ENCODE assay signal across 18 mouse cellular contexts in genomic region chr1:135771573-135771970, GRCm38 (mm10). TPM values are rescaled to one million over a fixed set of nuclear protein-coding genes. Genes with fewer than 3 reads are reported as not detected.
DNase-seq lines count a peak whose midpoint lies in the region; ATAC-seq and TF ChIP-seq lines count a peak whose summit lies in the region.
"Had no signal": no experiment of that assay in that cellular context is flagged by ENCODE, and none has a peak within 500 bp of the region (broad histone marks: within the 10 kb centered on the region; RNA-seq: fewer than 3 reads in every experiment).

No protein-coding gene starts in this region.

- 47% methylated on average over 8 of the region's 8 CpGs for WGBS in hindbrain, postnatal 0 days
- WGBS in hindbrain, embryonic 14.5 days = 58% methylated on average over 8 of the region's 8 CpGs
- 53% methylated on average over 8 of the region's 8 CpGs for WGBS in embryonic facial prominence, embryonic 15.5 days

- peaks cover 13% of the 10 kb centered on the region; the same call in 1 of the 2 replicates for H3K4me1 ChIP-seq in hindbrain, postnatal 0 days (ENCODE audit: insufficient read depth, low read length)
- H3K4me1 ChIP-seq in hindbrain, embryonic 14.5 days (replicated peaks; ENCODE audit: control insufficient read depth, insufficient read depth, low read length) = peaks cover 5% of the 10 kb centered on the region
- peaks cover 60% of the 10 kb centered on the region for H3K4me1 ChIP-seq in embryonic facial prominence, embryonic 15.5 days

- H3K9ac ChIP-seq in hindbrain, postnatal 0 days (replicated peaks; ENCODE audit: low read length) = no peak overlapping the region
- H3K9ac ChIP-seq in hindbrain, embryonic 14.5 days = no peak overlapping the region
- H3K9ac ChIP-seq in embryonic facial prominence, embryonic 15.5 days = no peak overlapping the region
- H3K9ac ChIP-seq: neural tube, embryonic 13.5 days had no signal

- no peaks in the 10 kb centered on the region for H3K27me3 ChIP-seq in hindbrain, postnatal 0 days (ENCODE audit: insufficient read depth, low read length)
- H3K27me3 ChIP-seq in hindbrain, embryonic 14.5 days (ENCODE audit: control insufficient read depth, insufficient read depth, low read length) = no peaks in the 10 kb centered on the region
- H3K27me3 ChIP-seq in C2C12 (ENCODE audit: control insufficient read depth, insufficient read depth, insufficient read length) = no peaks in the 10 kb centered on the region
- no peaks in the 10 kb centered on the region for H3K27me3 ChIP-seq in embryonic facial prominence, embryonic 15.5 days
- H3K27me3 ChIP-seq: neural tube, embryonic 13.5 days had no signal

- ATAC-seq in hindbrain, postnatal 0 days = 0 out of 2 replicates have a peak, but pooled peaks have one; percentile 13
- no peak for ATAC-seq in hindbrain, embryonic 14.5 days (ENCODE audit: low FRiP score)
- ATAC-seq in embryonic facial prominence, embryonic 15.5 days (ENCODE audit: insufficient number of reproducible peaks, low FRiP score, low TSS enrichment, low read depth) = no peak

- peaks cover 55% of the 10 kb centered on the region for H3K79me2 ChIP-seq in C2C12 (ENCODE audit: control insufficient read depth, insufficient read depth)

- no peaks in the 10 kb centered on the region for H3K9me3 ChIP-seq in hindbrain, postnatal 0 days (ENCODE audit: low read length)
- no peaks in the 10 kb centered on the region for H3K9me3 ChIP-seq in hindbrain, embryonic 14.5 days (ENCODE audit: control insufficient read depth, low read length)
- no peaks in the 10 kb centered on the region for H3K9me3 ChIP-seq in embryonic facial prominence, embryonic 15.5 days (replicated peaks)
- H3K9me3 ChIP-seq: forebrain, embryonic 10.5 days; hindbrain, embryonic 10.5 days; neural tube, embryonic 13.5 days had no signal

- peaks cover 41% of the 10 kb centered on the region for H3K79me3 ChIP-seq in C2C12 (ENCODE audit: low read depth)

- peak overlapping the region; percentile 97 for H3K27ac ChIP-seq in gastrocnemius, adult 2 months
- H3K27ac ChIP-seq in hindbrain, postnatal 0 days = no peak overlapping the region
- no peak overlapping the region for H3K27ac ChIP-seq in hindbrain, embryonic 14.5 days
- H3K27ac ChIP-seq in embryonic facial prominence, embryonic 15.5 days (replicated peaks) = peak overlapping the region; percentile 81
- H3K27ac ChIP-seq: hindbrain, embryonic 10.5 days; neural tube, embryonic 13.5 days had no signal

- H3K4me2 ChIP-seq in hindbrain, postnatal 0 days (ENCODE audit: low read depth, low read length) = no peak overlapping the region
- no peak overlapping the region for H3K4me2 ChIP-seq in hindbrain, embryonic 14.5 days (replicated peaks)
- peak overlapping the region; percentile 87; the same call in 1 of the 2 replicates for H3K4me2 ChIP-seq in embryonic facial prominence, embryonic 15.5 days (replicated peaks)
- H3K4me2 ChIP-seq: neural tube, embryonic 13.5 days had no signal

- no peaks in the 10 kb centered on the region; the same call in 1 of the 2 replicates for H3K36me3 ChIP-seq in hindbrain, postnatal 0 days (ENCODE audit: insufficient read depth, low read length)
- H3K36me3 ChIP-seq in hindbrain, embryonic 14.5 days (replicated peaks; ENCODE audit: control insufficient read depth, insufficient read depth) = no peaks in the 10 kb centered on the region
- H3K36me3 ChIP-seq in C2C12 (ENCODE audit: control insufficient read depth, insufficient read depth) = peaks cover 40% of the 10 kb centered on the region
- H3K36me3 ChIP-seq in embryonic facial prominence, embryonic 15.5 days = peaks cover 16% of the 10 kb centered on the region
- H3K36me3 ChIP-seq: neural tube, embryonic 13.5 days had no signal

- TF ChIP-seq CTCF in gastrocnemius, adult 2 months (IDR thresholded peaks at IDR 0.05) = no peak
- TF ChIP-seq CTCF in hindbrain, postnatal 0 days (IDR thresholded peaks at IDR 0.05; ENCODE audit: low read depth) = no peak
- no peak for TF ChIP-seq CTCF in C2C12 (IDR thresholded peaks at IDR 0.05; ENCODE audit: control insufficient read depth, insufficient read depth, insufficient read length)

- H3K4me3 ChIP-seq in gastrocnemius, adult 2 months = peak overlapping the region; percentile 96
- no peak overlapping the region for H3K4me3 ChIP-seq in hindbrain, postnatal 0 days (ENCODE audit: low read length)
- no peak overlapping the region for H3K4me3 ChIP-seq in hindbrain, embryonic 14.5 days (replicated peaks; ENCODE audit: low read length)
- H3K4me3 ChIP-seq in C2C12 (ENCODE audit: insufficient read depth, poor library complexity, severe bottlenecking) = no peak overlapping the region
- no peak overlapping the region for H3K4me3 ChIP-seq in embryonic facial prominence, embryonic 15.5 days (replicated peaks)
- H3K4me3 ChIP-seq: forebrain, embryonic 10.5 days; hindbrain, embryonic 10.5 days; neural tube, embryonic 13.5 days had no signal

- DNase-seq in gastrocnemius, adult 2 months = no peak
- DNase-seq in gastrocnemius, postnatal 36 days = no peak
- DNase-seq in hindbrain, postnatal 0 days (ENCODE audit: low spot score) = no peak
- no peak for DNase-seq in hindbrain, embryonic 14.5 days (ENCODE audit: low spot score)
- no peak for DNase-seq in thymus, postnatal 4 days
- no peak for DNase-seq in spleen, postnatal 4 days (ENCODE audit: low spot score in 2 of 2)
- DNase-seq: B cell, adult 2 months; kidney, postnatal 36 days; lung, adult 2 months; thymus, postnatal 25 days had no signal

- H3ac ChIP-seq in C2C12 (ENCODE audit: control insufficient read depth, insufficient read length, low read depth) = peak overlapping the region; percentile 21

- intact Hi-C loops in gastrocnemius, adult 2 months (cut with DNase I) = no loop called here
- intact Hi-C loops in gastrocnemius, postnatal 36 days (cut with DNase I) = no loop called here

TF ChIP-seq in C2C12, 6 proteins besides CTCF, POLR2A, EP300 and RAD21:
- peak; percentile 47 for TF ChIP-seq MAX (IDR thresholded peaks at IDR 0.05)
- TF ChIP-seq CEBPB (IDR thresholded peaks at IDR 0.05; ENCODE audit: low read depth) = no peak

RNA-seq across cellular contexts. Expression of gene Phlda3, which starts 5.7 kb away (rescaled TPM):
- total RNA-seq in gastrocnemius, adult 2 months (2021) = 100 to 1,000 TPM in 1 of 2 experiments, 10 to 100 TPM in 1; 78.0 to 140 TPM
- total RNA-seq in gastrocnemius, postnatal 36 days (2021) = 100 to 1,000 TPM; 108 to 122 TPM
- 66.4 and 82.3 TPM in 2 replicates for total RNA-seq in hindbrain, postnatal 0 days (2014; rRNA removed)
- polyA plus RNA-seq in hindbrain, postnatal 0 days (2015; fragmentation: Nextera tagmentation; extraction: Ambion mirVana) = 51.1 and 51.5 TPM in 2 replicates
- polyA plus RNA-seq in hindbrain, embryonic 14.5 days (2014; fragmentation: Nextera tagmentation; extraction: Ambion mirVana) = 38.5 and 38.7 TPM in 2 replicates
- polyA plus RNA-seq in C2C12 (2012; fragmentation: generic; extraction: Trizol) = 318 TPM
- polyA plus RNA-seq in embryonic facial prominence, embryonic 15.5 days (2015; fragmentation: Nextera tagmentation; extraction: Ambion mirVana) = 113 and 119 TPM in 2 replicates

RNA-seq across cellular contexts. Expression of gene Tnni1, which starts 7.7 kb away (rescaled TPM):
- total RNA-seq in gastrocnemius, adult 2 months (2021) = 100 to 1,000 TPM; 184 to 604 TPM
- 100 to 1,000 TPM in 1 of 2 experiments, 10 to 100 TPM in 1; 69.4 to 433 TPM for total RNA-seq in gastrocnemius, postnatal 36 days (2021)
- 1.3 and 2.4 TPM in 2 replicates for total RNA-seq in hindbrain, postnatal 0 days (2014; rRNA removed)
- 1.0 and 1.1 TPM in 2 replicates for polyA plus RNA-seq in hindbrain, postnatal 0 days (2015; fragmentation: Nextera tagmentation; extraction: Ambion mirVana)
- 0.47 and 1.7 TPM in 2 replicates for polyA plus RNA-seq in hindbrain, embryonic 14.5 days (2014; fragmentation: Nextera tagmentation; extraction: Ambion mirVana)
- polyA plus RNA-seq in C2C12 (2012; fragmentation: generic; extraction: Trizol) = 44.6 TPM
- 297 and 410 TPM in 2 replicates for polyA plus RNA-seq in embryonic facial prominence, embryonic 15.5 days (2015; fragmentation: Nextera tagmentation; extraction: Ambion mirVana)
- polyA plus RNA-seq: liver, adult 2 months had no signal

RNA-seq across cellular contexts. Expression of gene Lad1, which starts 46.8 kb away (rescaled TPM):
- not detected for total RNA-seq in gastrocnemius, adult 2 months (2021)
- total RNA-seq in gastrocnemius, postnatal 36 days (2021) = not detected
- total RNA-seq in hindbrain, postnatal 0 days (2014; rRNA removed) = 0.21 TPM in 1 of 2 replicates, not detected in the other
- 0.39 and 0.40 TPM in 2 replicates for polyA plus RNA-seq in hindbrain, postnatal 0 days (2015; fragmentation: Nextera tagmentation; extraction: Ambion mirVana)
- polyA plus RNA-seq in hindbrain, embryonic 14.5 days (2014; fragmentation: Nextera tagmentation; extraction: Ambion mirVana) = 0.23 and 0.51 TPM in 2 replicates
- 0.48 TPM for polyA plus RNA-seq in C2C12 (2012; fragmentation: generic; extraction: Trizol)
- polyA plus RNA-seq in embryonic facial prominence, embryonic 15.5 days (2015; fragmentation: Nextera tagmentation; extraction: Ambion mirVana) = 57.9 and 58.0 TPM in 2 replicates
- total RNA-seq: adrenal gland, postnatal 36 days; gastrocnemius, postnatal 25 days had no signal

RNA-seq across cellular contexts. Expression of gene Csrp1, which starts 51.7 kb away (rescaled TPM):
- total RNA-seq in gastrocnemius, adult 2 months (2021) = 10 to 100 TPM; 18.9 to 25.0 TPM
- total RNA-seq in gastrocnemius, postnatal 36 days (2021) = 10 to 100 TPM; 18.1 to 22.8 TPM
- total RNA-seq in hindbrain, postnatal 0 days (2014; rRNA removed) = 93.1 and 95.2 TPM in 2 replicates
- 33.0 and 35.2 TPM in 2 replicates for polyA plus RNA-seq in hindbrain, postnatal 0 days (2015; fragmentation: Nextera tagmentation; extraction: Ambion mirVana)
- polyA plus RNA-seq in hindbrain, embryonic 14.5 days (2014; fragmentation: Nextera tagmentation; extraction: Ambion mirVana) = 21.7 and 22.1 TPM in 2 replicates
- polyA plus RNA-seq in C2C12 (2012; fragmentation: generic; extraction: Trizol) = 427 TPM
- 118 and 128 TPM in 2 replicates for polyA plus RNA-seq in embryonic facial prominence, embryonic 15.5 days (2015; fragmentation: Nextera tagmentation; extraction: Ambion mirVana)

Comparison
In these comparisons a context has a peak if more than half of its experiments do, and no peak if none do; other contexts are left out.
1. H3K27ac ChIP-seq: peak in gastrocnemius, adult 2 months (single experiment) and embryonic facial prominence, embryonic 15.5 days (single experiment); none in hindbrain, postnatal 0 days (single experiment) and hindbrain, embryonic 14.5 days (single experiment).
2. RNA of gene Tnni1, which starts 7.7 kb away (polyA plus RNA-seq): 297 to 410 TPM in embryonic facial prominence, embryonic 15.5 days and 44.6 TPM in C2C12 (single experiment); 0.47 to 1.7 TPM in hindbrain, embryonic 14.5 days and 1.0 to 1.1 TPM in hindbrain, postnatal 0 days; every median in the first group is over 10 times any median in the second.
3. RNA of gene Lad1, which starts 46.8 kb away (polyA plus RNA-seq): 57.9 to 58.0 TPM in embryonic facial prominence, embryonic 15.5 days; 0.48 TPM in C2C12 (single experiment), 0.39 to 0.40 TPM in hindbrain, postnatal 0 days and 0.23 to 0.51 TPM in hindbrain, embryonic 14.5 days; every median in the first group is over 10 times any median in the second.